Mouse (Mus musculus) neutrophil, adult 5-6 weeks (primary cell): ENCODE results near the gene Nusap1. TPM values are rescaled to one million over a fixed set of nuclear protein-coding genes. Genes with fewer than 3 reads are reported as not detected.

Source experiments
- total RNA-seq: library from RNA; stranded (forward); fragments of 200-1000 nt; gene quantifications from 2 replicates; pipeline ENCODE4 v1.2.3, GENCODE M21; 2017

The Nusap1 gene
- total RNA-seq, 1 experiment from 2014 or later, result 2.8 TPM

Other genes starting within 250 kb of the Nusap1 start
- 30.2 and 33.1 TPM in 2 replicates for gene Ino80, start 140.6 kb upstream of the Nusap1 start, total RNA-seq
- gene Exd1, start 70.7 kb upstream of the Nusap1 start, total RNA-seq, result 0.12 TPM in 2 replicates
- gene Chp1, start 70.6 kb upstream of the Nusap1 start, total RNA-seq, result 143 and 172 TPM in 2 replicates
- 1.2 and 1.8 TPM in 2 replicates for gene Oip5, start 171 bp downstream of the Nusap1 start, total RNA-seq
- 14.0 and 20.1 TPM in 2 replicates for gene Ndufaf1, start 44.5 kb downstream of the Nusap1 start, total RNA-seq
- gene Rtf1, start 56.8 kb downstream of the Nusap1 start, total RNA-seq, result 34.7 and 36.4 TPM in 2 replicates
- gene Itpka, start 124.0 kb downstream of the Nusap1 start, total RNA-seq, result 0.37 and 0.70 TPM in 2 replicates
- 2.3 and 2.4 TPM in 2 replicates for gene Ltk, start 142.1 kb downstream of the Nusap1 start, total RNA-seq
- 10.5 and 11.9 TPM in 2 replicates for gene Rpap1, start 169.2 kb downstream of the Nusap1 start, total RNA-seq
- gene Tyro3, start 179.4 kb downstream of the Nusap1 start, total RNA-seq, result 0.12 TPM in 1 of 2 replicates, not detected in the other